Mouse (Mus musculus) neural tube, embryonic 12.5 days (tissue): ENCODE measurements around the gene Ttc7b. TPM values are rescaled to one million over a fixed set of nuclear protein-coding genes. Genes with fewer than 3 reads are reported as not detected.

Experiments
- ATAC-seq: fragments of 200-750 bp; cut with Nextera tagmentation; 2 replicates; pipeline ENCODE4 v1.8.0; 2017; ENCODE audit warnings: low read depth, mild to moderate bottlenecking, moderate TSS enrichment, moderate library complexity; ENCODE audit not compliant: low FRiP score
- H3K27ac ChIP-seq: fragments of 300-500 bp; sonication (generic); 2 replicates; pipeline ENCODE4 v1.5.1; 2016
- H3K27me3 ChIP-seq: fragments of 300-500 bp; sonication (generic); replicated peaks from 2 replicates; pipeline ENCODE4 v1.6.1; 2016; ENCODE audit warnings: mild to moderate bottlenecking
- H3K36me3 ChIP-seq: fragments of 300-500 bp; sonication (generic); 2 replicates; pipeline ENCODE4 v1.6.1; 2016; ENCODE audit warnings: mild to moderate bottlenecking
- H3K4me1 ChIP-seq: fragments of 300-500 bp; sonication (generic); 2 replicates; pipeline ENCODE4 v1.6.1; 2016
- H3K4me2 ChIP-seq: fragments of 300-500 bp; sonication (generic); replicated peaks from 2 replicates; pipeline ENCODE4 v1.6.1; 2016; ENCODE audit warnings: mild to moderate bottlenecking
- H3K4me3 ChIP-seq: fragments of 300-500 bp; sonication (generic); 2 replicates; pipeline ENCODE4 v1.5.1; 2016
- H3K9ac ChIP-seq: fragments of 300-500 bp; sonication (generic); 2 replicates; pipeline ENCODE4 v1.6.1; 2016; ENCODE audit warnings: mild to moderate bottlenecking
- H3K9me3 ChIP-seq: fragments of 300-500 bp; sonication (generic); 2 replicates; pipeline ENCODE4 v1.6.1; 2016; ENCODE audit warnings: mild to moderate bottlenecking
- WGBS: fragments of 180-500 bp; shearing (Covaris S2); methylation state at CpG from one replicate; pipeline ENCODE4 v1.1.7; 2016; 5-methylcytosine and 5-hydroxymethylcytosine counted together
- polyA plus RNA-seq: library from polyadenylated mRNA; unstranded; fragments of >200 nt; fragmentation: Nextera tagmentation; extraction: Ambion mirVana; gene quantifications from 2 replicates; pipeline ENCODE4 v1.2.1, GENCODE M21; 2016

Gene Ttc7b
- polyA plus RNA-seq, 1 experiment from 2014 or later, result 9.0 TPM

DNA sequence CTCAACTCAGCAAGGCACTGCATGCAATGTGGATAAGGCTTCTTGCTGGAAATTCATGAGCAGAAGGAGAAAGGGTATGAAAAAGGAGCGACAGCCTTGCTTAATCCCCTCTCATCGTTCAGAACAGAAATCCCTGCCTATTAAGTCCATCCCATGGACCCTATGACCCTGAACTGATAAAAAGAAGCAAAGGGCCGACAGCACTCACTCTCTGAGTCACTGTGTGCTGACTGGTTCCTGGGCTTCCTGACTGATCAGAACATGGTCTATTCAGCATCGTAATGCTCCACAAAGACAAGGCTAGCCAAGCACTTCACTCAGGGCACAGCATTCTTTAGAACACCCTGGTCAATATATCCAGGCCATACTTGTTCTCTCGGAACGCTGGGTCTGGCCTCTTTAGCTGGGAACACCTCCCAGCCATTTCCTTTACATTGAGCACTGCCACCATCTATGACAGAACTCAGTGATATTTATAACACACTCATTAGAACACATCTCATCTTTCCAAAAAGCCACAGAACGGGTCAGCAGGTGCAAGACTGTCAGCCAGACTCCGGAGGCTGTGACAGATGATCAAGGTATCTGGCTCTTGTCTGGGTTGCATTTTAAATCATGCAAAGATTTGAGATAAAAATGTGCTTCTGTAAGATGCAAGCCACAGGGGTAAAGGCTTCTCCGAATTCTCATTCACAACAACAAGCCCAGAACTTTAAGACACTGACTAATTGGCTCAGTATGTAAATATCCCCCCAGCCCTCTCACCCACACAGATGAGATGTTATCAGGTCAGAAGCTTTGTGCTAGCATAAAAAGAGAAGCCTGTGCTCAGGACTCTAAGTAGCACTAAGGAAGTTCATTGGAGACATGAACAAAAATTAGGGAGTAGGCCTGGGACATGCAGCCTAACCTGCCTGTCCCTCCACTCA, 100.4 kb downstream of the Ttc7b start:
- Histone ChIP-seq H3K9ac (no peak overlapping the region), H3K27ac (no peak overlapping the region), H3K27me3 (no peaks in the 10 kb centered on the region), H3K36me3 (no peaks in the 10 kb centered on the region), H3K4me3 (no peak overlapping the region), H3K9me3 (no peaks in the 10 kb centered on the region), H3K4me1 (no peaks in the 10 kb centered on the region), H3K4me2 (no peak overlapping the region)
- no peak for ATAC-seq
- WGBS, result 84% methylated on average over 9 of the region's 9 CpGs

DNA sequence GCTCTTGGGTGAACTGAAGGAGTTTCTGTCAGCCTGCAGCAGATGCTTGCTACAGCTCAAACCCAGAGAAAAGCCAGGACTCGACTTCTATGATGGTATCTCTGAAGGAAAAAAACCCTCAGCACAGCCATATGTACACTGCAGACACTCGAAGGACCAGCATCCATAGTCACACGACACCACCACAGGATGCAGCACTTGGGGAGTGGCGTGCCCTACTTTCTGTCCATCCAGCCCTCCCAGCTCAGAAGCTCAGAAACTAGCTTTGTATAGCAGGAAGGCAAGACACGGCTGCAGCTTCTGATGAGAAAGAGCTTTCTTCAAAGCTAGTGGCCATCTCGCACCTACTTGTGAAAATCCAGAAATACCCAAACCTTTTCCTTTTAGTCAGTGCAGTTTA, 104.8 kb downstream of the Ttc7b start:
- no peak overlapping the region for H3K9ac ChIP-seq
- peaks cover 14% of the 10 kb centered on the region; the same call in 1 of the 2 replicates for H3K36me3 ChIP-seq
- H3K9me3 ChIP-seq, result no peaks in the 10 kb centered on the region
- H3K4me3 ChIP-seq, result no peak overlapping the region
- no peak for ATAC-seq
- H3K4me2 ChIP-seq, result no peak overlapping the region
- no peaks in the 10 kb centered on the region for H3K4me1 ChIP-seq
- H3K27ac ChIP-seq, result no peak overlapping the region
- H3K27me3 ChIP-seq, result no peaks in the 10 kb centered on the region
- 75% methylated on average over 6 of the region's 6 CpGs for WGBS

DNA sequence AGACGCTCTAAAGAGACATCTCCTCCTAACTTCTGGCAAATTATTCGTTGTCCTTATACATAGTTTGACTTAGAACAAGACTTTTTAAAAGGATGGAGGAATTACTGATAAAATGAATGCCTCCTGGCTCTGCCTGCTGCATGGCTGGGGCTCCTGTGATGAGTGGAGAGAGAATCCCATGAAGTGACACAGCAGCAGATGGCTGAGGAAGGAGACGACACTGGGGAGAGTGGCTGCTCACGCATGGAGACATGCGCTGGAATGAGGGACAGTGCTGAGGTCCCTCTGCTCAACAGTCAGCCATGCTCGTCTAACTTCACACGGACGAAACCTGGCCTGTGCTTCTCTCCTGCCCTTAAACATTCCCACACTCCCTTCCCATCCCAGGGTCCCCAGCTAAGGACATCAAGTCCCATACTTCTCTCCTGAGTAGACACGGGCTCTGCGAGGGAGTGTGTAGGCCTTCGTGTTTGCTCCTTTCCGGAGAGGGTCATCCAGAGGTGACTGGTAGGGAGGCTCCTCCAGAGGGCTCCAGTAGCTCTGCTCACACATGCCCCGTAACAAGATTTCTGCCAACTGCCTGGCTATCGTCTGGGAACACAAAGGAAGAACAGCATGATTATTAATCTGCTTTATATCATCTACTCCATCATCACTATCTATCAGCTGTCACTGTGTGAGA, 105.8 kb downstream of the Ttc7b start:
- Histone ChIP-seq H3K27ac (no peak overlapping the region), H3K9me3 (no peaks in the 10 kb centered on the region), H3K4me2 (no peak overlapping the region), H3K4me3 (no peak overlapping the region), H3K36me3 (peaks cover 14% of the 10 kb centered on the region; the same call in 1 of the 2 replicates), H3K9ac (no peak overlapping the region), H3K4me1 (no peaks in the 10 kb centered on the region), H3K27me3 (no peaks in the 10 kb centered on the region)
- no peak for ATAC-seq
- 76% methylated on average over 14 of the region's 14 CpGs for WGBS

DNA sequence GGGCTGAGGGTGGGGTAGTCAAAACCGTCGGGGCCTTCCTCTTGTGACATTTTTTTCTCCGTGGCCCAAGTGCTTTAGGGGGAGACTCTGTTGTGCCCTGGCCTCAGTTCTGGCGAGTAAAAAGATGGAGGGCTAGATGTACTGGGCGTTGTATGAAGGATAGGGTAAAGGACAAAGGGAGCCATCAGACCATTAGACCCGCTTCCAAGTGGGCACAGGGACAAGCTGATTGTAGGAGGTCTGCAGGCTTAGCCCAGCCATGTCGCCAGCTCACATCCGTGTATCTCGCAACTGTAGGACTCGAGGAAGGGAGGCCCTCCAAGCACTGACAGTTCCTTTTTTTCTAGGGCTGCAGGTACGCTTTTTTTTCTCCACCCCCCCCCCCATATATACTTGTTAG, 111.9 kb downstream of the Ttc7b start:
- Histone ChIP-seq H3K9ac (no peak overlapping the region), H3K27ac (no peak overlapping the region), H3K4me2 (no peak overlapping the region), H3K36me3 (peaks cover 8% of the 10 kb centered on the region; the same call in 1 of the 2 replicates), H3K27me3 (no peaks in the 10 kb centered on the region), H3K9me3 (no peaks in the 10 kb centered on the region), H3K4me3 (no peak overlapping the region), H3K4me1 (no peaks in the 10 kb centered on the region; the same call in none of the 2 replicates)
- no peak for ATAC-seq
- WGBS, result 90% methylated on average over 11 of the region's 11 CpGs

DNA sequence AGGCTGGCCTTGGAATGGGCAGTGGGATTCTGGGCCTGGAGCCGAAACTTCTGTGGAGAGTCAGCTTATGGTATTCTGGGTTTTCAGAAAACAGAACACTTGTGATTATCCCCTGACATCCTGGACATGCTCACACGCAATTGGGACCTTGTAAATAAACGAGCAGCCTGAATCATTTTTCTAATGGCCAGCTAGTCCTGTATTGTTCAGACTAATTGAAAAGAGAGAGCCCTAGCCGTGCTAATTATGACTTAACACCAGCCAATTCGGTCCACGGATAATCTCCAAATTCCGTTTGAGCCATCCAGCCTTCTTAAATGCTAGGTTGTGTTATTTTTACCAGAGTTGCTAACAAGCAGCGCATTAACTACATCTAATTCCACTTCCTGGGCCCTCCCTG, 112.5 kb downstream of the Ttc7b start:
- Histone ChIP-seq H3K36me3 (peaks cover 6% of the 10 kb centered on the region; the same call in 1 of the 2 replicates), H3K4me2 (no peak overlapping the region), H3K4me3 (no peak overlapping the region), H3K27me3 (no peaks in the 10 kb centered on the region), H3K9ac (no peak overlapping the region), H3K9me3 (no peaks in the 10 kb centered on the region), H3K4me1 (no peaks in the 10 kb centered on the region; the same call in none of the 2 replicates), H3K27ac (no peak overlapping the region)
- ATAC-seq, result no peak
- WGBS, result 64% methylated on average over 8 of the region's 8 CpGs

DNA sequence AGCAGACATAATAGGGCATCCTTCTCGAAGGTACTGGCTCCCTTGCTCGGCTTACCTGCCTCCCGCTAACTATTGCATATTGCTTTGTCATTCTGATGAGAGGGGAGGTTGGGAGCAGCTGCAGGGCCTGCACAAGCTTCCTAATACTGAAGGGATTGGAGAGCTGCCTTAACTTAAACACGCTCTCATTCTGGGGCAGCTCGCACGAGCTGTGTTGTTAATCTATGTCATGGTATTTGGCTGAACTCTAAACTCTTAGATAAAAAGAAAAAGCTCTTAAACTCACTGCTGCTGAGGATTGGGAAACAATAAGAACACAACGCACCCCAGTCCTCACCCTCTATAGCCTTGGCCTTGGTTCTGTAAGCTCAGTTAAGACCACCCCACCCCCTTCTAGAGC, 113.3 kb downstream of the Ttc7b start:
- H3K27me3 ChIP-seq, result no peaks in the 10 kb centered on the region
- 0 out of 2 replicates have a peak, but pooled peaks cover 5% of the 10 kb centered on the region for H3K36me3 ChIP-seq
- no peaks in the 10 kb centered on the region; the same call in none of the 2 replicates for H3K4me1 ChIP-seq
- no peaks in the 10 kb centered on the region for H3K9me3 ChIP-seq
- H3K4me2 ChIP-seq, result no peak overlapping the region
- H3K27ac ChIP-seq, result no peak overlapping the region
- ATAC-seq, result no peak
- no peak overlapping the region for H3K4me3 ChIP-seq
- H3K9ac ChIP-seq, result no peak overlapping the region
- WGBS, result 48% methylated on average over 7 of the region's 7 CpGs

DNA sequence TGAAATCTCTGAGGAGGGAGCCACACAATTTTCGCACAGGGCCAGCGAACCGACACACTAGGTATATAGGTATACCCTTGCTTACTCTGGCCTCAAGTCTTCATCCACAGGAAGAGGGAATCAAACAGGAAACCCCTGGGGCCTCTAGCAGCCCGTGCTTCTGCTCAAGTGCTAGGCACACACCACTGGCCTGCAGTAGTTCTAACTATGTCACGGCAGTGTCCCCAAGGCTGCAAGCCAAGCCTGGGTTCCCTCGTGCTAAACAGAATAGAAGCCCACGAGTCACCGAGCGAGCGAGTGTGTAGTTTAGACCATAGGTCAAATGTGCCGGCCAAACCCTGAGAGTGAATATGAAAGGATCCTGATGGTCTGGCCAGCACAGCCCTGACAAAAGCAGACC, 114.5 kb downstream of the Ttc7b start:
- Histone ChIP-seq H3K9me3 (no peaks in the 10 kb centered on the region), H3K4me1 (no peaks in the 10 kb centered on the region; the same call in none of the 2 replicates), H3K36me3 (peaks cover 13% of the 10 kb centered on the region; the same call in 1 of the 2 replicates), H3K27ac (no peak overlapping the region), H3K27me3 (no peaks in the 10 kb centered on the region), H3K4me3 (no peak overlapping the region), H3K4me2 (no peak overlapping the region), H3K9ac (no peak overlapping the region)
- no peak for ATAC-seq
- 85% methylated on average over 11 of the region's 11 CpGs for WGBS

DNA sequence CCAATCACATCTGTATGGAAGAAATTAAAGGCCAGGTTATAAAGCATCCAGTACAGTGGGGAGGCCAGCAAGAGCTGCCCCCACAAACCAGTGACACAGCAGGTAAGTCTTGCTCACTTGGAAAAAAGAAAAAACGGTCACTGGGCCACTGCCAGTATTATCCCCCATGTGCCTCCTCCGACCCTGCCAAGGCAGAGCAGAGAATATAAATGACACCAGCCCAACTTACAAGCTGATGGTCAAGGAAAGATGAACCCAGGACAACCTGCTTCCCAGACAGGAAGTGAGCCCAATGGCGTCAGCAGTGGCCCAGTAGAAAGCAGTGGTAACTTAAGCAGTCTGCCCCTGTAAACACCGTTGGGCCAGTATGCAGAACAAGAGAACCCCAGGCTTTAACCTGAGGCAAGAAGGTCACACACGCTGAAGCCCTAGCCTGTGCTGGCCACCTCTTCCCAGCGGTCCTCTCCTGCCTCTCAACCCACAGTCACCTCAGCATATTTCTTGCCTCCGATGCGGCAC, 115.1 kb downstream of the Ttc7b start:
- Histone ChIP-seq H3K27me3 (no peaks in the 10 kb centered on the region), H3K4me3 (no peak overlapping the region), H3K27ac (no peak overlapping the region), H3K4me1 (no peaks in the 10 kb centered on the region; the same call in none of the 2 replicates), H3K4me2 (no peak overlapping the region), H3K36me3 (peaks cover 18% of the 10 kb centered on the region; the same call in 1 of the 2 replicates), H3K9me3 (no peaks in the 10 kb centered on the region), H3K9ac (no peak overlapping the region)
- ATAC-seq, result no peak
- 84% methylated on average over 8 of the region's 8 CpGs for WGBS

DNA sequence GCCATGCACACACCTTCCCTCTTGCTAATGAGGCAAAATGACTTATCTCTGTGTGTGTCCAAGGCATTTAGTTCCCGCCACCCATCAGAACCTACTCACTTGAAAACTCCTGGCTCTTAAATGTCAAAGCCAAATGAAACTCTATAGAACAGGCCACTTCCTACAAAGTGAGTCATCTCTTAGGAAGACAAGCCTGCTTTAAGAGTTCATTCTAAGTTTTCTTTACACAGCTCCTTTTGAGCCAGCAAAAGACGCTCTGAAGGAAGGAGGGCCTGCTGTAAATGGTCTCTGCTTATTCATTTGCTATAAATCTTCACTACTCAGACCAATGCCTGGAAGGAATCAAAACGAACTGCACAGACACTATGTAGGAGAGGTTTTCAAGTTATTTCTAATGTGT, 116.2 kb downstream of the Ttc7b start:
- ATAC-seq, result no peak
- H3K4me3 ChIP-seq, result no peak overlapping the region
- no peaks in the 10 kb centered on the region for H3K27me3 ChIP-seq
- H3K27ac ChIP-seq, result no peak overlapping the region
- peaks cover 29% of the 10 kb centered on the region; the same call in 1 of the 2 replicates for H3K36me3 ChIP-seq
- H3K4me2 ChIP-seq, result no peak overlapping the region
- H3K9me3 ChIP-seq, result no peaks in the 10 kb centered on the region
- WGBS, result 50% methylated on average over 3 of the region's 3 CpGs
- no peaks in the 10 kb centered on the region; the same call in none of the 2 replicates for H3K4me1 ChIP-seq
- H3K9ac ChIP-seq, result no peak overlapping the region

DNA sequence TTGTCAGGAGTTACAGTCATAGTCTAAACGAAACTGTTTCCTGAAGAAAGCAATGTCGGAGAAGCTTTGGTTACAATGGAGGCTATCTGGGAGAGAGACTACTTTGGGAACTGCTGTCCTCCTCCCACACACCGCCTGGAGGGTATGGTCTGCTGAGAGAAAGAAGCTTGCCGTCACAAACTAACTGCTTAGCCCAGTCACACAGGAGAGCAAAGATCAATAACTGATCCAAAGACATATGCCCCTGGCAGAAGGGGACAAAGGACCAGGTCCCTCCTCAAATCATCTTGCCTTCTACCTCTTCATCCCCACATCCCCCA, 117.7 kb downstream of the Ttc7b start:
- H3K4me1 ChIP-seq, result peaks cover 11% of the 10 kb centered on the region
- no peak for ATAC-seq
- H3K36me3 ChIP-seq, result peaks cover 29% of the 10 kb centered on the region; the same call in 1 of the 2 replicates
- WGBS, result 93% methylated on average over 4 of the region's 4 CpGs
- no peak overlapping the region for H3K27ac ChIP-seq
- H3K4me2 ChIP-seq, result no peak overlapping the region
- H3K27me3 ChIP-seq, result no peaks in the 10 kb centered on the region
- no peaks in the 10 kb centered on the region for H3K9me3 ChIP-seq
- H3K9ac ChIP-seq, result no peak overlapping the region
- no peak overlapping the region for H3K4me3 ChIP-seq

DNA sequence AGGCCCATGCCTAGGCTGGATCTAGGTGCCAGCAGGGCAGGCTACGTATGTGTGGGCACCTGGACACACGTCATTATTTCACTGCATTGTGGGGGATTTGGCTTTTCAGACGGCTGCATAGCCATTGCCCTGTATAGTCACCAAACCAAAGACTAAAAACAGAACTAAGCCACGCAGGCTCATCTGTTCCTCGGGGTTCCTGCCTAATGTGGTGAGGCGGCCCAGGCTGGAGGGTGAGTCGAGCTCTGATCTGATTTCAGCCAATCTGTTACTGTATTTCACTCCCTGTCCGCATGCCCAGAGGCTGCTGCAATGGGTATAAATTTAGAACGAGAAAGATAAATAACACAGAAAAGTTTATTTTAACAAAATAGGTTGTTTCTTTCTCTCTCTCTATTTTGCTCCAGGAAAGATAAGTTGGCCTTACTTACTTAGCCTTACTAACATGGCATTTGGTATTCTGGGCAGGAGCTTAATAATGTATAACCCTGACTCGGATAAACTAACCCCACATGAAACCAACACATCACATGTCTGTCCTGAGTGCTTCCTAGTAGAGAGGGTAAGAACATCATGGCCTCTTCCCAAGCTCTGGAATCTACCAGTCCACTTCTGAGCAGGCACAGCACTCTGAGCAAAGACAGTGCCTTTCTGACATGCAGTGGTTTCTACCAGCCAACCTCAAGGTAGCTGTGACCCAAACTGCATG, 118.2 kb downstream of the Ttc7b start:
- Histone ChIP-seq H3K36me3 (peaks cover 29% of the 10 kb centered on the region; the same call in 1 of the 2 replicates), H3K9ac (no peak overlapping the region), H3K4me2 (no peak overlapping the region), H3K9me3 (no peaks in the 10 kb centered on the region), H3K4me1 (peaks cover 13% of the 10 kb centered on the region), H3K4me3 (no peak overlapping the region), H3K27ac (no peak overlapping the region), H3K27me3 (no peaks in the 10 kb centered on the region)
- 92% methylated on average over 10 of the region's 10 CpGs for WGBS
- ATAC-seq, result no peak

DNA sequence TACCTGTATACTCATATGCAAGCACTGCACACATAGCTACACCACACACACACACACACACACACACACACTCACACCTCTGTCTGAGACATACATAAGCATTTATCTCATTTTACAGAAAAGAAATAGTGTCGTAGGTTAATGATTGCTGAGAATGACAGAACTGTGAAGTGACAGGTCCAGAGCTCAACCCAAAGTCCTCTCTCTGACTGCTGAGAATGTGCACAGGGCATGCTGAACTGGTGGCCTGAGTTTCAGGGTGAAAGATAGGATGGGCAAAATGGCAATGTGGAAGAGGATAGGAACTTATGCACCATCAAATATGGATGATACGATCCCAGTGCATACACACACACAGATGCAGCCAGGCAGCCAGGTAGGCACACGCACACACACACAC, 120.5 kb downstream of the Ttc7b start:
- Histone ChIP-seq H3K4me2 (no peak overlapping the region), H3K4me1 (peaks cover 13% of the 10 kb centered on the region; the same call in 1 of the 2 replicates), H3K4me3 (no peak overlapping the region), H3K9ac (no peak overlapping the region), H3K9me3 (no peaks in the 10 kb centered on the region), H3K27ac (no peak overlapping the region), H3K36me3 (peaks cover 29% of the 10 kb centered on the region), H3K27me3 (no peaks in the 10 kb centered on the region)
- ATAC-seq, result no peak
- 96% methylated on average over 3 of the region's 3 CpGs for WGBS
